Mouse (Mus musculus) kidney, adult 2 months (tissue): ENCODE data around the gene Grcc10. TPM values are rescaled to one million over a fixed set of nuclear protein-coding genes. Genes with fewer than 3 reads are reported as not detected.

ENCODE experiments used
- DNase-seq: peaks from one replicate; pipeline ENCODE4 v3.0.0; 2021
- H3K27ac ChIP-seq: fragments of 200-500 bp; 2 replicates; pipeline ENCODE4 v1.5.1; 2012; ENCODE audit warnings: low read depth, low read length, control low read depth, inconsistent platforms; ENCODE audit not compliant: insufficient read depth
- H3K27me3 ChIP-seq: fragments of 200-500 bp; replicated peaks from 2 replicates; pipeline ENCODE4 v1.6.1; 2012; ENCODE audit warnings: mild to moderate bottlenecking, moderate library complexity, low read length, inconsistent platforms; ENCODE audit not compliant: control insufficient read depth, insufficient read depth
- H3K36me3 ChIP-seq: fragments of 200-500 bp; 2 replicates; pipeline ENCODE4 v1.6.1; 2012; ENCODE audit warnings: mild to moderate bottlenecking, moderate library complexity, low read length, inconsistent platforms; ENCODE audit not compliant: control insufficient read depth, insufficient read depth
- H3K4me1 ChIP-seq: fragments of 200-500 bp; 2 replicates; pipeline ENCODE4 v1.6.1; 2011; ENCODE audit warnings: low read length; ENCODE audit not compliant: control insufficient read depth, insufficient read depth
- H3K4me3 ChIP-seq: fragments of 200-500 bp; 2 replicates; pipeline ENCODE4 v1.5.1; 2011; ENCODE audit warnings: mild to moderate bottlenecking, low read depth, low read length, control low read depth; ENCODE audit not compliant: insufficient read depth
- CTCF ChIP-seq: fragments of 200-500 bp; conservative IDR thresholded peaks from 2 replicates; pipeline ENCODE4 v1.5.1; 2011; ENCODE audit warnings: low read depth, mild to moderate bottlenecking, control low read depth, low read length, moderate library complexity, mixed read lengths; ENCODE audit not compliant: insufficient read depth, insufficient read length
- POLR2A ChIP-seq: fragments of 200-500 bp; IDR thresholded peaks from one replicate; pipeline ENCODE4 v1.6.1; 2011; ENCODE audit warnings: low read depth, low read length, control low read depth
- WGBS: fragments of 180-500 bp; shearing (Covaris S2); methylation state at CpG from one replicate; pipeline ENCODE4 v1.1.7; 2018; 5-methylcytosine and 5-hydroxymethylcytosine counted together
- polyA plus RNA-seq: library from polyadenylated mRNA; depleted of rRNA; stranded (reverse); fragments of >200 nt; gene quantifications from 2 replicates; pipeline ENCODE4 v1.2.3, GENCODE M21; 2012

The Grcc10 gene
- polyA plus RNA-seq, 1 experiment: 474 TPM

DNA sequence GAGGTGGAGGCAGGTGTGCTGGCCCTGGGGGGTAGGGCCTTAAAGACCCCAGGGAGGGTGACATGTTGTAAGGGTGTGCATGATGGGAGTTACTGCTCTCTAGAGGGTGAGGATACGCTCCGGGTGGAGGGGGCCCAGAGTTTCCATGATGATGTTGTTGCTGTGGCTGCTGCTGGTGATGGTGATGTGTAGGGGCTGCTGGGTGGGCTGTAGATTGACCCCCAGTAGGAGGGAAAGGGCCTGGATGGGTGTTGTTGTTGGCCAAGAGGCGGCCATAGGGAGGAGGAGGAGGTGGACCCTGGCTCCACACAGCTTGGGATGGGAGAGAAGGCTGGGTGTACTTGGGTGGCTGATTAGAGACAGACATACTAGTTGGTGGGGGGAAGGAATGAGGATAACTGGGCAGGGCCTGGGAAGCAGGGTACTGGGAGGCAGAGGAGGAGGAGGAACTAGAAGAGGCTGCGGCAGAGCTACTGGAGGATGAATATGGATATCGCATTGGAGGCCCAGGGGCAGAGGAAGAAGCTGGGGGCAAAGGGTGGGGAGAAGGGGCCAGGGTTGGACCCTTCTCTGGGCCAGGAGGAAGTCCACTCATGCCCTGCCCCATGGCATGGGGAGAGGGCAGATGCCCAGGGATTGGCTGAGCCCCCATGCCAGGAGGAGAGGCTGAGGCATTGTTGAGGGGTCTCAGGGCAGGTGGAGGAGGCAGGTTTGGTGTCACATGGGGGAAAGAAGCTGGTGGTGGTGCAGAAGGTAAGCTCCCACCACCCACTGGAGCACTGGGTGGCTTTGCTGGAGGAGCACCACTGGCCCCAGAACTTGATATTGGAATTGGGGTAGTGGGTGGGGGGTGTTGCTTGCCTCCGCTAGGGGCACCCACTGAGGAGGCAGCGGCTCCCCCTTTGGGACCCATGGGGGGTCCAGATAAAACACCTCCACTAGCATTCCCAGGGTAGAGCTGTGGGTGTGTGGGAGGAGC, 5.8 kb upstream of the Grcc10 start:
- Histone ChIP-seq H3K27ac (no peak overlapping the region), H3K27me3 (no peaks in the 10 kb centered on the region), H3K4me1 (peaks cover 7% of the 10 kb centered on the region; the same call in 1 of the 2 replicates), H3K4me3 (no peak overlapping the region), H3K36me3 (0 out of 2 replicates have a peak, but pooled peaks cover 1% of the 10 kb centered on the region)
- TF ChIP-seq POLR2A: no peak
- no peak for TF ChIP-seq CTCF
- DNase-seq: no peak
- 88% methylated on average over 7 of the region's 7 CpGs for WGBS

- Histone ChIP-seq H3K4me3 (peak overlapping the region; percentile 71; the same call in 1 of the 2 replicates), H3K27ac (peak overlapping the region; percentile 54)
- DNase-seq: no peak
Measured at GRCm38 (mm10) chr6:124746296-124746605, 5.1 kb upstream of the Grcc10 start.

DNA sequence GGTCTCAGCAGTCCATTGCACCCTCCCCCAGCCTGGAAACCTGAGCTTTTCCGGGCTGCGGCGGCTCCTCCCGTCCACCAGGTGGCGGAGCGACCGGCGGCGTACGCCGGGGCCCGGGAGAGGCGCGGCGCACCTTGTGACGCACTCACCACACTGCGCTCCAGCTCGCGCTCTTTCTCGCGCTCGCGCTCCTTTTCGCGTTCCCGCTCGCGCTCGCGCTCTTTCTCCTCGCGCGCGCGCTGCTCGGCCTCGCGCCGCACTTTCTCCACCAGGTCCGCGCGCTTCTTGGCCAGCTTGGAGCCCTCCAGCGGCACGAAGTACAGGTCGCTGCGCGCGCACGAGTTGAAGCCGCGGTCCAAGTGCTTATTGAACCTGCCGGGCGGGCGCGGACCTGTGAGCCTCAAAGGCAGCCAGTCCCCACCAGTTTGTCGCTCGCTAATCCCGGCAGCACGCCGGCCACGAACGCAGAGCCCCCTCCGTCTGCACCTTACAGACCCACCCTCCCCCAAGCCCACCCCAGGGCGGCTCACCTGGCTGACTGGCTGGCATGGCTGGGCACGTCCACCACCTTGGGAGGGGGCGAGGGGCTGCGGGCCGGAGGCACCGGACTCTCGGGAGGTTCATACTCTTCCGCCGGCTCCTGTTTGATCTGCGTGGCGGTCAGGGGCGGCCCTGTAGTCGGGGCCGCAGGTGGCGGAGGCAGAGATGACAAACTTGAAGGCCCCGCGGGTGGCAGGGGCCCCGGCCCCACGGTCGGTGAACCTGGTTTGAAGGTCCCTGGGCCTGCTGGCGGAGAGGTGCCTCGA, 4.5 kb upstream of the Grcc10 start:
- Histone ChIP-seq H3K27ac (peak overlapping the region; percentile 72), H3K27me3 (no peaks in the 10 kb centered on the region), H3K4me3 (peak overlapping the region; percentile 71), H3K36me3 (0 out of 2 replicates have a peak, but pooled peaks cover 1% of the 10 kb centered on the region), H3K4me1 (peaks cover 12% of the 10 kb centered on the region; the same call in 1 of the 2 replicates)
- 2% methylated on average over 85 of the region's 85 CpGs for WGBS
- DNase-seq: peak; percentile 97
- TF ChIP-seq CTCF (peak; percentile 70), POLR2A (peak; percentile 72)

More at GRCm38 (mm10) chr6:124746296-124746605, 5.1 kb upstream of the Grcc10 start:
- Histone ChIP-seq H3K36me3 (0 out of 2 replicates have a peak, but pooled peaks cover 1% of the 10 kb centered on the region), H3K4me1 (peaks cover 12% of the 10 kb centered on the region; the same call in 1 of the 2 replicates), H3K27me3 (no peaks in the 10 kb centered on the region)
- 31% methylated on average over 8 of the region's 8 CpGs for whole genome bisulfite sequencing
- TF ChIP-seq CTCF: no peak
- no peak for TF ChIP-seq POLR2A

DNA sequence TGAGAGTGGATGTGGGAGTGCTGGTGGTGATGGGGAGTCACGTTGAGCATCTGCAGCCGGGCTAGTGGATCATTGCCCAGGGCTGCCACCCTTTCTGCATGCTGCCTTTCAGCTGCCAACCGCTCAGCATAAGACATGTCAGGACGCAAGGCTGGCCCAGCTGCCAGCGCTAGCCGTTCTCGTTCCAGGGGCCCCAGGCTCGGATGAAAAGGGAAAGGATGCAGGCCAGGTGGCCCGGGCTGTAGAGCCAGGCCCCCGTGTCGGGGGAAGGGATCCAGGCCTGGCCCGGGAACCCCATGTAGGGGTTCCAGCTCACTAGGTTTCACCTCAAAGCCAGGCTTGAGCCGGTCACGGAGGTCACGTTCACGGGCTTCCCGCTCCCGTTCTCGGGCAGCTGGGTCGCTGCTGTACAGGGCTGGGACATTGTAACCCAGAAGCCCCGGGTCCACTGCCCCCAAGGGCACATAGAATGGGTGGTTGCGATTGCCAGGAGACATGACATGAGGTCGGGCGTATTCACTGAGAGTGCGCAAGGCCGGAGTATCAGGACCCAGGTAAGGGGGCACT, 3.7 kb upstream of the Grcc10 start:
- Histone ChIP-seq H3K36me3 (0 out of 2 replicates have a peak, but pooled peaks cover 1% of the 10 kb centered on the region), H3K4me1 (peaks cover 15% of the 10 kb centered on the region), H3K4me3 (peak overlapping the region; percentile 45), H3K27me3 (no peaks in the 10 kb centered on the region), H3K27ac (peak overlapping the region; percentile 72)
- peak; percentile 33 for DNase-seq
- TF ChIP-seq POLR2A (no peak), CTCF (no peak)
- 34% methylated on average over 26 of the region's 26 CpGs for WGBS

GRCm38 (mm10) chr6:124743647-124744046, 2.5 kb upstream of the Grcc10 start:
- Histone ChIP-seq H3K36me3 (0 out of 2 replicates have a peak, but pooled peaks cover 1% of the 10 kb centered on the region), H3K4me3 (no peak overlapping the region), H3K4me1 (peaks cover 18% of the 10 kb centered on the region), H3K27ac (no peak overlapping the region), H3K27me3 (no peaks in the 10 kb centered on the region)
- 82% methylated on average over 8 of the region's 8 CpGs for WGBS
- no peak for DNase-seq
- no peak for TF ChIP-seq POLR2A
- TF ChIP-seq CTCF: no peak

GRCm38 (mm10) chr6:124742839-124743514, 1.8 kb upstream of the Grcc10 start:
- H3K4me3 ChIP-seq: no peak overlapping the region

More at GRCm38 (mm10) chr6:124742839-124743514, 1.8 kb upstream of the Grcc10 start:
- 86% methylated on average over 15 of the region's 15 CpGs for WGBS
- H3K36me3 ChIP-seq: no peaks in the 10 kb centered on the region
- no peaks in the 10 kb centered on the region for H3K27me3 ChIP-seq
- no peak for DNase-seq
- no peak overlapping the region for H3K27ac ChIP-seq
- peaks cover 19% of the 10 kb centered on the region for H3K4me1 ChIP-seq
- TF ChIP-seq CTCF (no peak), POLR2A (no peak)
